Mouse (Mus musculus): Measurements from ENCODE around the gene Lrp4.
"Not testable (repeated sequence)": the region's sequence is repeated elsewhere in the genome, so short reads cannot be mapped to it uniquely, and the experiment has no call there.

Lrp4 gene

DNA sequence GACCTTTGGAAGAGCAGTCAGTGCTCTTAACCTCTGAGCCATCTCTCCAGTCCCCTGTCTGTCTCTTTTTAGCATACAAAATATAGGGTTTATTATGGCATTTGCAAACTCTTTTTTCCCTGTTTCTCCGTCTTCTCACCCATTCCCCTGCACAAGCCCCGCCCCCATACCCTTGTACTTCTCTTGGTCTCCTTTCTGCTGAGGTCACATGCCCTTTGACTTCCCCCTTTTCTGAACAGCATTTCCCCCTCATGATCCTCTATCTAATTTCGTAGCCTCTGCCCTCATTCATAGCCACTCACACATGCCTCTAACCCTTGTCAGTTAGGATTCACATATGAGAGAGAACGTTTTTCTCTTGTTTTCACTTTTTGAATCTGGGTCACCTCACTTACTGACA is 27.4 kb downstream of the Lrp4 start:
- DNase-seq (ENCODE audit: low spot score in 2 of 2), result no peak

DNA sequence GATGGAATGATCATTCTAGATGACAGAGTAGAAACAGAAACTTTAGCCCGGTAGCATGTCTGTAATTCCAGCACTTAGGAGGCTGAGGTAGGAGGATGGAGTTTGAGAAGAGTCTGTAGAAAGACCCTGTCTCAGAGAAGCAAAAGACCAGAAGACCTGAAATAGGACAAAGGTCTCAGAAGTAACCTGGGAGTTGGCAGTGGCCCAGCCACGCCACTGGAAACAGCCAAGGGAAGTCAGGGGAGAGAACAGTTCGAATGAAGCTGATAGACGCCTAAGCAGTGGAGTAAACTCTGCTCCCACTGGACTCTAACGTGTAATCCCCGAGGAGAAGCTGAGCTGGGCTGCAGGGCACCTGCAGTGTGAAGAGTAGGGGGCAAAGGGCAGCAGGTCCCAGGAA is 27.9 kb downstream of the Lrp4 start:
- DNase-seq (ENCODE audit: low spot score in 2 of 2), result no peak

DNA sequence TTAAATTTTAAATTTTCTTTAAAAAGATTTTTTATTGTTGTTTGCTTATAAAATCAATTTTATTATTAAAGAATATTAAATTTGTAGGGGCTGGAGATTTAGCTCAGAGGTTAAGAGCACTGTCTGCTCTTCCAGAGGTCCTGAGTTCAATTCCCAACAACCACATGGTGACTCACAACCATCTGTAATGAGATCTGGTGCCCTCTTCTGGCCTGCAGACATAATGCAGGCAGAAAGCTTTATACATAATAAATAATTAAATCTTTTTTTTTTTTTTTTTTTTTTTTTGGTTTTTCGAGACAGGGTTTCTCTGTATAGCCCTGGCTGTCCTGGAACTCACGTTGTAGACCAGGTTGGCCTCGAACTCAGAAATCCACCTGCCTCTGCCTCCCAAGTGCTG is 30.0 kb downstream of the Lrp4 start:
- DNase-seq (ENCODE audit: low spot score in 2 of 2), result not testable (repeated sequence)

DNA sequence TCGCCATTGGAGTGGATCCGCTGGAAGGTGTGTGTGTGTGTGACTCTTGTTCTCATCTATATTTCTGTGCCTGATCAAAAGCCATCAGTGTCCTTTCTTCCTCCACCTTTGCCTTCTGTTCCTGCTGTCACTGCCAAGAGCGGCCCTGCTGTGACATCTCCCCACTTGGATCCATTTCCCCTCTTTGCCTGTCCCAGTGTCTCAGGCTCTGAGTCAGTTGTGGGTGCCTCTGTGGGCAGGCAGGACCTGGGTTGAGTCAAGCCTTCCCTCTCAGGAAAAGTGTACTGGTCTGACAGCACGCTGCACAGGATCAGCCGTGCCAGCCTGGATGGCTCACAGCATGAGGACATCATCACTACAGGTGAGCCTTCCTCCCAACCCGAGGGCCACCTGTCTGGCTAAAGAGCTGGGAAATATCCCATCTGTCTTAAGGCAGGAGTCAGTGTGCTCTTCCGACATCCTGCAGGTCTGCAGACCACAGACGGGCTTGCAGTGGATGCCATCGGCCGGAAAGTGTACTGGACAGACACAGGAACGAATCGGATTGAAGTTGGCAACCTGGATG is 34.8 kb downstream of the Lrp4 start:
- DNase-seq (ENCODE audit: low spot score in 2 of 2), result no peak

DNA sequence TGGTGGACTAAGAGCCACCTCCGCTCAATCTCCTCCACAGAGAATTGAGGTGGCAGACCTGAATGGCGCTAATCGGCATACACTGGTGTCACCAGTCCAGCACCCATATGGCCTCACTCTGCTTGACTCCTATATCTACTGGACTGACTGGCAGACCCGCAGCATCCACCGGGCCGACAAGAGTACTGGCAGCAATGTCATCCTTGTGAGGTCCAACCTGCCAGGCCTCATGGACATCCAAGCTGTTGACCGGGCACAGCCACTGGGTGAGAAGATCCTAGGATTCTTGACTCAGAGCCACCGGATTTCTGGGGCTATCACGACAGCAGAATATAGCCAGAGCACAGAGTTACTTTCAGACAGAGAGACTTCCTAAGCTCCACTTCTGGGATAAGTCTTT is 36.7 kb downstream of the Lrp4 start:
- DNase-seq (ENCODE audit: low spot score in 2 of 2), result no peak

DNA sequence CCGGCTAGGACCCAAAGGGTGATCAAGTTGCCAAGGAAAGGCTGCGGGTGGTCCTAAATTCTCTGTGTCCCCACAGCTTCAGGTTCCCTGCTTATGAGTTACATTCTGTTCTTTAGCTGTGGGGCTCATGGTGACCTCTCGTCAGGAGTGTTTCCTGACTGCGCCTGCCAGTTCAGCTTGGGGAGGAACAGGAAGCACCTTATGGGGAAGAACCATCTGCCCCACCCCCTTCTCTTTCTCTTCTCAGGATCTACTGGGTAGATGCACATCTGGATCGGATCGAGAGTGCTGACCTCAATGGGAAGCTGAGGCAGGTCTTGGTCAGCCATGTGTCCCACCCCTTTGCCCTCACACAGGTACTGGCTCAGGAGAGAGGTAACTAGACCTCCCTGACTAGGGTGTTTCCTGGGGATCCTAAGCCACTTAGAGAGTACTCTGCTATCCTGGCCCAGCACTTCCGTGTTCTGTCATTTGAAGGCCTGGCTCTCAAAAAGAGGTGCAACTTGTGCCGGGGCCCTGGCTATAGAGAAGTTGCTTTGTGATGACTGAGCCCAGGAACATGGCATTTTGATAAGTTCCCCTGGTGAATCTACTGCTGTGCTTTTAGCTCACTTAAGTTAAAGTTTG is 40.9 kb downstream of the Lrp4 start:
- DNase-seq (ENCODE audit: low spot score in 2 of 2), result no peak

DNA sequence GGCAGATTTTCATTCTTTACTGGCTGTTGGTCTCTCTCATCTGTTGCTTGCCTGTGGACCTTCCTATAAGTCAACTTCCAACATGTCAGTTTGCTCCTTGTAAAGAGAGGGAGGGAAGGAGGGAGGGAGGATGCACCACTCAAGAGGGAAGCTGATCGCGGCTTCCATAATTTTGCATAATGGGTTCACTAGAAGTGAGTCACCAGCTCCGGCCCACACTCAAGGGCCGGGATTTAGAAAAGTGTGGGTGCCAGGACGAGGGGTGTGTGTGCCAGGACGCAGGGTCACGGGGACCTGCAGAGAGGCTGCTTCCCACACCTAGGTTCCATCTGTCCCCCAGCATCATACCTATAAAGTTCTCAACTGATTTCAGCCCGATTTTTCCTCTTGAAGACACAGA is 50.8 kb downstream of the Lrp4 start:
- no peak for DNase-seq (ENCODE audit: low spot score in 2 of 2)

DNA sequence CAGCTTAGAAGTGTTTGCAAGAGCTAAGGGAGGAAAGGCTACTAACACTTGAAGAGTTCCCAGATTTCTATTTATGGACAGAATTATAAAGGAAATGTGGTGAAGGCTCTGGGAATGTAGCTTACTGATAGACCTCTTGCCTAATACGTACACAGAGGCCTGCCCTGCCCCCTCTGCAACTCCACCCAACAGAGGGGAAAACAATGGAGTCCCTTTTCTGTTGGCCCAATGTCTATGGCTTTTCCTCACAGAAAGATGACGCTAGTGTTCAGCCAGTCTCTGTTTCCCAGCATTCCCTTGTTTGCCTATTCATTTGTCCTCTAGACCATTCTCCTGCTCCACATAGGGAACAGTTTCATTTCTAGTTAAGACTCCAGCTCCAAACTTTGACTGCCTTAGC is 59.9 kb downstream of the Lrp4 start:
- DNase-seq (ENCODE audit: low spot score in 2 of 2), result no peak

DNA sequence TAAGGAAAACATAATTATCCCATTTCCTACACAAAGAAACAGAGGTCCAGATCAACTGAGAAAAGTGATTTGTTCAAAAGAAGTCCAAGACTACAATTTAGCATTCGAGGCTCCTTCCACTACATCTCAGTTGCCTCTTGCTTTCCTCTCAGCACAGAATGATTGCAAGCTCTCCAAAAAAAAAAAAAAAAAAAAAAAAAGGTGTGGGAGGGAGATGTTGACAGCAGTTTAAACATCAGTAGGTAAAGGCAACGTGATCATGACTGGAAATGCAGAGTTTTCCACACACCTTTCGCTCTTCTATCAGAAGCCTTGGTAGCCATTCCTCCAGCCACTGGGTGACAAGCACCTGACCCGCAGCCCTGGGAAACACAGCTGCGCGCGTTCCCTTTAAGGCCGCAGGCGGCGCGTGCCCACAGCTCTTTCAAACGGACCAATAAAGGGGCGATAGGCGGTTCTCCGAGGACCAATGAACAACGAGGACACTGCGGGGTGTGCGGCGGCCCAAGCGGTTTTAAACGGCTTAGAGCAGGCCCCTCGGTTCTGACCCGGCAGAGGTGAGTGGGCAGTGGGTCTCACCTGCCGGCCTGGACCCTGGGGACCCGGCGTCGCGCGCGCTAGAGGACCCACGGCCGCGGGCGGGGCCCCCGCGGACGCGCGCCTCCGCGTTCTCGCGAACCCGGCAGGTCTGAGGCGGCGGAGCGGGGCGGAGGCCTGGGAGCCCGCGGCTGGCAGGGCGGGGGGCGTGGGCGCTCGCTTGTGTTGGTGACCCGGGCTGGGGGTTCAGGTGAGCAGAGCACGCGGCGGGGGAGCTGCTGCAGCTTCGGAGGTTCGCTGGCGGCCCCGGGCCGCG is 69.2 kb downstream of the Lrp4 start, which contains the start of gene Ckap5:
Gene Ckap5, plus strand, starts transcription at position 469 of the 853 bp plus-strand sequence.
- DNase-seq (ENCODE audit: low spot score in 2 of 2), result peak; percentile 84 to 86

DNA sequence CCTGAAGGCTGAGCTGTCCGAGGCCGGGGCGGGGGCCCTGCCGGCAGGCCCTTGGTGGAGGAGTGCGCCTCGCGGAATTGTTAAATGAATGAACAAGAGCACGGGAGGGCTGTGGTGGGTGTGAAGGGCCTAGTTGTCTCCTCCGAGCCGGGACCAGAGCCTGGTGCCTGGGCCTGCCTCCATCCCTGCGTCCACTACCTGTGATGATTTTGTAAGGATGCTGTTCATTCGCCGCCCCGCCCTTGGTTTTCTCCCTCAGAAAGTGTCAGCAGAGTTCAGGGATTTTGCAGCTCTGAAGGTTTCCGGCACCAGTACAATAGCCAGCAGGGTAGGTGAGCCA is 69.8 kb downstream of the Lrp4 start:
- DNase-seq (ENCODE audit: low spot score in 2 of 2), result peak in 1 of 2 experiments; percentile 39

DNA sequence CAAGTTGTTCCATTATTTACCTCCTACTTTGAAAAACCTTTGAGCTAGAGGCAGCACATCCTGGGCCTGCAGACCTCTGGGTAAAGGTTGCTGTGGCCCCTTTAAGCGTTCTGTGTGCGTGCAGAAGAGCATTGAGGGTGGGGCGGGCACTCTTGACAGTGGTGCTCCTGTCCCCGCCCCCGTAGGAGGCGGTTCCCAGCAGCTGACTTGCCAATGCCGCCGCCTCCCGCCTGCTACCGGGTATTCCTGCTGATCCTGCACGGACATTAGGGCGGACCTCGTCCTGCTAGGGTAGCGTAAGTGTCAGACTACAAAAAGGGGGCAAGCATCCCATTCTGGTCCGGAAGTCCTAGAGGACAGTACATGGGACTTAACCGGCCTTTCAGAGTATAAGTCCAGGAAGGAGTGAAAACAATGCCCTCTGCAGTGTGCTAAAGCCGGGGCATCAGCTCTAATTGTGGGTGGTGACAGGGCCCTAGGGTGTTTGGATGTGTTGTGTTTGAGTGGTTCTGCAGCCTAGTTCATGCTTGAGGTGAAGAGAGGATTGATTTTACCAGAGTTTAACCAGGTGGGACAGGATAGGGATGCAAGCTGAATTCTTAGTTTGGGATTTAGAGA is 80.4 kb downstream of the Lrp4 start:
- DNase-seq (ENCODE audit: low spot score in 2 of 2), result peak; percentile 68 to 69

Data from thymus, postnatal 10 days (tissue).